Mouse (Mus musculus): ENCODE measurements around the gene Slc26a1.

Slc26a1 gene

GRCm38 (mm10) chr5:108691152-108691551, 15.8 kb upstream of the Slc26a1 start:
- no peak for DNase-seq (ENCODE audit: low spot score in 2 of 2)

GRCm38 (mm10) chr5:108689091-108689490, 13.7 kb upstream of the Slc26a1 start:
- DNase-seq (ENCODE audit: low spot score in 2 of 2), result no peak

GRCm38 (mm10) chr5:108680871-108681270, 5.5 kb upstream of the Slc26a1 start:
- no peak for DNase-seq (ENCODE audit: low spot score in 2 of 2)

- DNase-seq (ENCODE audit: low spot score in 2 of 2), result no peak
Measured at GRCm38 (mm10) chr5:108679909-108680308, 4.5 kb upstream of the Slc26a1 start.

GRCm38 (mm10) chr5:108678296-108678854, 3.0 kb upstream of the Slc26a1 start:
- DNase-seq (ENCODE audit: low spot score in 2 of 2), result no peak

- DNase-seq (ENCODE audit: low spot score in 2 of 2), result no peak
Measured at GRCm38 (mm10) chr5:108677605-108678295, 2.4 kb upstream of the Slc26a1 start.

GRCm38 (mm10) chr5:108676772-108677498, 1.6 kb upstream of the Slc26a1 start:
- no peak for DNase-seq (ENCODE audit: low spot score in 2 of 2)

GRCm38 (mm10) chr5:108674624-108675023, 745 bp downstream of the Slc26a1 start:
- DNase-seq (ENCODE audit: low spot score in 2 of 2), result no peak

- no peak for DNase-seq (ENCODE audit: low spot score in 2 of 2)
Measured at GRCm38 (mm10) chr5:108671757-108672156, 3.6 kb downstream of the Slc26a1 start.

- DNase-seq (ENCODE audit: low spot score in 2 of 2), result peak; percentile 41 to 50
Measured at GRCm38 (mm10) chr5:108670785-108671184, 4.6 kb downstream of the Slc26a1 start.

GRCm38 (mm10) chr5:108669986-108670385, 5.4 kb downstream of the Slc26a1 start:
- no peak for DNase-seq (ENCODE audit: low spot score in 2 of 2)

GRCm38 (mm10) chr5:108668977-108669936, 6.1 kb downstream of the Slc26a1 start, which contains the start of gene Dgkq:
Gene Dgkq (minus strand): TSS chr5:108669672.
- peak; percentile 69 to 77 for DNase-seq (ENCODE audit: low spot score in 2 of 2)

GRCm38 (mm10) chr5:108668387-108668932, 6.9 kb downstream of the Slc26a1 start:
- no peak for DNase-seq (ENCODE audit: low spot score in 2 of 2)

GRCm38 (mm10) chr5:108667370-108667769, 8.0 kb downstream of the Slc26a1 start:
- no peak for DNase-seq (ENCODE audit: low spot score in 2 of 2)

- DNase-seq (ENCODE audit: low spot score in 2 of 2), result no peak
Measured at GRCm38 (mm10) chr5:108665066-108665465, 10.3 kb downstream of the Slc26a1 start.

GRCm38 (mm10) chr5:108662772-108663171, 12.6 kb downstream of the Slc26a1 start:
- DNase-seq (ENCODE audit: low spot score in 2 of 2), result no peak

GRCm38 (mm10) chr5:108660632-108661268, 14.6 kb downstream of the Slc26a1 start:
- peak; percentile 87 for DNase-seq (ENCODE audit: low spot score in 2 of 2)

- no peak for DNase-seq (ENCODE audit: low spot score in 2 of 2)
Measured at GRCm38 (mm10) chr5:108659698-108660631, 15.4 kb downstream of the Slc26a1 start, which contains the start of gene Idua. Gene Idua (plus strand): TSS chr5:108660331.

- no peak for DNase-seq (ENCODE audit: low spot score in 2 of 2)
Measured at GRCm38 (mm10) chr5:108658611-108659010, 16.8 kb downstream of the Slc26a1 start.

- no peak for DNase-seq (ENCODE audit: low spot score in 2 of 2)
Measured at GRCm38 (mm10) chr5:108657406-108657805, 18.0 kb downstream of the Slc26a1 start.

Data from spleen, postnatal 14 days (tissue).